Mouse (Mus musculus) induced T-regulatory cell, adult 2 months (primary cell): ENCODE data around the gene Slc29a3.

Experiments
- DNase-seq: peaks from one replicate; pipeline ENCODE4 v3.0.0-alpha.2; 2012; ENCODE audit warnings: low read depth

Slc29a3 gene

DNA sequence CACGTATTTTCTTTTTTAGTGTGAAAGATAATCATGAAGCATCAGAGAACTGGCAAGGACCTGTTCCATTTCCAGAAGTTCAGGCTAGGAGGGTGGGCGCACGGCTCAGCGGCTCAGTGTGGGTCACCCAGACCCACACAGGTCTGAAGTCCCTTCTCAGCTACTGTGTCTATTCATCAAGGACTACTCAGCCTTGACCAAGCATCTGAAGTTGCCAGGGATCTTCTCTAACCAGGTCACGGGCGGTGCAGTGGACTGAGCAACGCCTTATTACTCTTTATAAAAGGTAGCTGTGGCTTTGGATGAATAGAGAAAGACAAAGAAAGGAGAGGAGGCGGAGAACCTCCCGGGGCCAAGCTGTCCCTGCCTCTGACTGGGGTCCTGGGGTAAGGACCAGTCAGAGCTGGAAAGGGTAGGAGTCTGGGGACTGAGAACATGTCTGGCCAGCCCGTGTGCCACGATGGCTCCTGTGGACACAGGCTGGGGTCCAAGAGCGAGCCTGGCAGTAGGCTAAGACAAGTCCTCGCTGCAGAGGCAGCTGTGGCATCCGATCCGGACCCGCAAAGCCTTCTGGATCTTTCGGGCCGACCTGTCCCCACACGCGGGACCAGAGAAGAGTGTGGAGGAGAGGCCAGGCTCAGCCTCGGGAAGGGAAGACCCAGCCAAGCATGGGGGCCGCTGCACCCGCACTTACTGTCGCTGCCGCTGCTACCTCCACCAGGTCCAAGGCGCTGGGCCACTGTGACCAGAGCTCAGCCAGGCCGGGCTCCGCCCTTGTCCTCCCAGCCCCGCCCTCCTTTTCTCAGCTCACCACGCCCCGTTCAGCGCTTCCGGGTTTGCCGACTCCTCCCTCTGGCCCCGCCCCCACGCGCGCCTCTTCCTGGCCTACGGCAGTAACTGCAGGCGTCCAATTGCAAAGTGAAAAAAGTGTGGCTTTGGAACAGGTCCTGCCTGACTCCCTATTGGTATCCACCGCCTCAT lies at the start of gene Slc29a3:
Slc29a3 (minus strand) TSS at position 755 of the 981 bp plus-strand sequence.
- peak; percentile 97 for DNase-seq

DNA sequence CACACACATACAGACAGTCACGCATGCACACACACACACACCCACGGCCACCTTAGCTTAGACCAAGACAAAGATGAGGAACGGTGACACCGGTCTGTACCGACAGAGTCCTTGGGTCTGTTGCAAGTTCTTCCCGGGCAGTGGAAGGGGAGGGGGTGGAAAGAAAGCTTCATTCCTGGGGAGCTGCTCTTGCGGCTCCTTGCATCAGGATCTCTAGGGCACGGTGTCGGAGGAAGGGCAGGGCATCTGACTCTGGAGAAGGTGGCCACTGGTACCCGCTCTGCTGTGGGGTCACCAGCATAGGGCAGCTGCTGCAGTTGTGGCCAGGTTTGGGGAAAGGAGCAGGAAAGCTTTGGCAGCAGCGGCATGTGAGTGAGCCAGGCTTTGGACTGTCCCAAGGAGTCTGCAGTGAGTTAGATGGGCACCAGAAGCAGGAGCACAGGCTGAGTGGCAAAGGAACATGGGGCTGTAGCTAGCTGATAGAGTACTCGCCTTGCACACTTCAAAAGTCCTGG lies 49.4 kb upstream of the Slc29a3 start:
- no peak for DNase-seq

DNA sequence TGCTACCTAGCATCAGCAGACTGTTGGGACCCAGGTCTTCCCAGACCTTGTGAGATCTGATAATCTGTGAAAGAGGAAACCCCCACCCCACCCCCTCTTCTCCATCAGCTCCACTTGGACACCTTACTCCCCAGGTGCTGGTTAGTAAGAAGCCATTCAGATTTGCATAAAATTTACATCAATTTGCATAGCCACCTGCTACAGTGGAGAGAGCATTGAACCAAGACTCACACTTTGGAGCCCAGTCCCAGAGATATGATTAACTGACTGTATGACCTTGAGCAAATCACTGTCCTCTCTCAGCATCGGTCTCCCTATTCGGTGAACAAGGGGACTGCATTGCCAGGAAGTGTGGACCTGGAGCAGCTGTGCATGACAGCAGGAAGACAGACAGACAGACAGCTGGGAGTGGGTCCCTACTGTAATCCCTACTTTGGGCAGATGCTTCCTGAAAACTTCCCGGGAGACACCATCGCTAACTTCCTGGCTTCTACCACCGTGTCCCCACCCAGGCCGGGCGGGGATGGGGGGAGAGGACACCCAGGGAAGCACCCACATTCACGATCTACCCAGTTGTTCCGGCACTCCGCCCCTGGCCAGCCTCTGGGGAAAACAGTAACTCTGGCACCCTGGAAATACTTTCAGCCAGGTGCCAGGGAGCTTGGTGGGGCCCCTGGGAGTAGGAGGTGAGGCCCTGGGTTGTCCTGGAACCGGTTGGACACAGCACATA lies 48.7 kb upstream of the Slc29a3 start:
- DNase-seq, result no peak

DNA sequence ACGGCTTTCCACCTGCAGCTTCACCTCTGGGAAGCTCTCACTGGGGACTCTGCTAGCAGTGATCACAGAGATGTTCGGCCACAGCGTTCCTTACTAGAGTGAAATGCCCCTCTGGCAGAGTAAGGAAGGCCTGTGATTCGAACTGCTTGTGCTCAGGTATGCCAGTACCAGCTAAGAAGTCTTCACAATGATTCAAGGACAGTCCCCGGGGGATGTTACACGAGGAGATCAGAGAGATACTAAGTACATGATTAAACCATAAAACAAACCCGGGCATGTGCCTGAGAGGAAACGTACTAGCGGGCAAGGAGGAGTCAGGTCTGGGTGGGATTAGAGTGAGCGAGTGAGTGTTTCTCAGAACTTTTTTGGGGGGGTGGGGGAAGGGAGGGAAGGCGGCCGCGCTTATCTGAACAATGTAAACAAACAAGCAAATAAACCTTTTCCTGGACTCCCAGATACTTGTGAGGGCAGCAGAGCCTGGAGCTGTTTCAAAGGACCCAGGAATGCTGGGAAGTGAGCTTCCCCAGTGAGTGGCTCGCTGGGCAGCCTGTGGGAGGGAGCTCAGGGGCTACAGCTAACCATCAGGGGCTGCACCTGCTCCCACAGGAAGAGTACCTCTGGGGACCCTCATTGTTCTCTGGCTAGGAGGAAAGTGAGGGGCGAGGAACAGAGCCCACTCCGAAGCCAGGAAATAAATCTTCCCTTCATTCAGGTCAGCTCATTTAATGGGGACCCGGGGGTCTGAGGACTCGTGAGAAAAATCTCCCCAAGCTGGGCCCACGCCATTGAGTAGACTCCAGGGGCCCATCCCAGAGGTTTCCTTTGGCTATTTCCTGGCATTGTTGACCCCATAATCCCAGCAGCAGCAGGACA lies 47.9 kb upstream of the Slc29a3 start:
- DNase-seq, result no peak

DNA sequence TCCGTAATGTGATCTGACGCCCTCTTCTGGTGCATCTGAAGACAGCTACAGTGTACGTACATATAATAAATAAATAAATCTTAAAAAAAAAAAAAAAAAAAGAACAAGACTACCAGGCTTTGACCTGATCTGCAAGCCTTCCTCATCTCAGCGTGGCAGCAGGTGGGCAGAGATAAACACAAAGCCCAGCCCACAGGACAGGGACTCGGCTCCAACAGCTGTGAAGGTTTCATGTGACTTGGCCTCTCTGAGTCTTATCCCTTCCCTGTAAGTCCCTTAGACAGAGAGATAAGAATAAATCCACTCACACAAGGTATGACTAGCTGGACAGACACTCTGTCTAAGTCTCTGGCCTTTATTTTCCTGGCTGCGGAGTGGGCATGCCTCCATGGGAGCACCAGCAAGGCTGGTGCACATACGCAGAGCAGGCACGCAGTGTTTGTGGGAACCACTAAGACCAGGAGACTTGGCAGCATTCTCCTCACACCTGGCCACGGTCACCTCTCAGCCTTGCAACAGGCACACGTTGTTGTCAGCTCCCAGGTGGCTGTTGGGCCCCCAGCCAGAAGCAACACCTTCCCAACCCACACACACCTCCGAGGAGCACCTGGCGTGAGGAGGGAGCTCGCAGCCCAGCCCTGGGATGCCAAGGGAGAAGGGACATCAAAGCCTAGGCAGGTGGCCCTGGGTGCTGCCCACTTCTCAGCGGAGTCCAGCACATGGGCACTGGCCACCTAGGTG lies 45.3 kb upstream of the Slc29a3 start:
- DNase-seq, result no peak

DNA sequence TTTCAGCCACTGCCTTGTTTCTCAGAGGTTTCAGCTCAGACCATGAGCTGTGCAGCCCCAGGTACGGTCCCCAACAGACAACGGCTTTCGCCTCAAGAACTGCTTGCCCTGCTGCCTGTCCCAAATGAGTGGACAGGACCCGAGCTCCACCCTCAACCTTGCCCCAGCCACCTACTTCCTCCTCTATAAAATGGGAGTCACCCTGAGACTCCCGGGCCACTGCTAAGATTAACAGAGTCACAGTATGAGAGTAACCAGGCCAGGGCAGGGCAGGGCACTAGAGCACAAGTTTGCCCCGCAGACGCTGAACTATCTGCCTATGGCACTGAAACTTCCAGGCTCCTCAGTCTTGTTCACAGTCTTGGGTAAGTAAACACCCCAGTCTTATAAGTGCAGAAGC lies 43.9 kb upstream of the Slc29a3 start:
- DNase-seq, result no peak

DNA sequence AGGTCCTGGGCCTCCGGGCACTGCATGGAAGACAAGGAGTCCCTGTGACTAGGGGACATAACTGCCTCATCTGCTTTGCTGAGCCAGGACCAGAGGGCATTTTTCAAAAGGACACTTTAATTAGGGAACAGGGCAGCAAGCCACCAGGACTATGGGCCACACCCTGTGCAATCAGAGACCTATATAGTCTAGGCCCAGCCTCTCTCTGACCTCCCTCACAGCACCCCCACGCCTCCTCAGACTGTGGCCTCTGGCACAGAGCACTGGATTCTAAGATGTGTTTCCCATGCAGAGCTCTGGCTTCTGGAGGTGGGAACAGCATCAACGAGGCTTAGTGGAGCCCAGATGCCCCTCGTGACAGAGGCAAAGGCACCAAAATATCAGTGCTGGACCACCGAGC lies 43.4 kb upstream of the Slc29a3 start:
- no peak for DNase-seq

DNA sequence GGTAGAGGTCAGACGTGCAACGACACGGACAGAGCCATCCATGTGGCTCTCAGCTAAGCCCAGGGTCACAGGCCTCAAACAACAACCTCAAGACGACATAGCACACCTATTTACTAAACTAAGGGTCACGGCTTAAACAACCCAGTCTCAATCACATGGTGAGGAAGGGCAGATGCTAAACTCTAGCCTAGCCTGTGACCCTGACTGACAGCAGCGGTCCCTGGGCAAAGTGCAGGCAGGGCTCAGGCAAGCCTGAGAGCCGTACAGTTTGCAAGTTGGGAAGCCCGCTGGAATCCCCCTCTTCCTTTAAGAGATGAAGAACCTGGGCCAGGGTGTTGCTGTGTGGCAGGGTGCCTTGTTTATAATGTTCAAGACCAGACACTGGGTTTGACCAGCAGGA lies 42.2 kb upstream of the Slc29a3 start:
- no peak for DNase-seq

DNA sequence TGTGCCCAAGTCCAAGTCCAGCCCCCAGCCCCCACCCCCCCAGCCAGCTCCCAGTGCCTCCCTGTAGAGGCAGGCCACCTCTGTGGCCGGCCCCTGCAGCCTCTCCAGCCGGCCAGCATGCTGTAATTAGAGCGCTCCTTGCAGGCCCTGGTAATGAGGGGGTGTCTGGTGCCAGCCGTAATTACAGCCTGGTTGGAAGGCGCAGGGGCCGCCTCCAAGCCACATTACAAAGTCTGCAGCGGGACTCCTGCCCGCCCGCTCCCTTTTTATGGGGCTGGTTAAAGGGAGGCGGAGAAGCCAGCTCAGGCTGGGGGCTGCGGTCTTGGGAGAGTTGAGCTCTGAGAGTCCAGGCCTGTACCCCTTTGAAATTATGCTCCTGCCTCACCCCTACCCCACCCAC lies 41.8 kb upstream of the Slc29a3 start:
- no peak for DNase-seq

DNA sequence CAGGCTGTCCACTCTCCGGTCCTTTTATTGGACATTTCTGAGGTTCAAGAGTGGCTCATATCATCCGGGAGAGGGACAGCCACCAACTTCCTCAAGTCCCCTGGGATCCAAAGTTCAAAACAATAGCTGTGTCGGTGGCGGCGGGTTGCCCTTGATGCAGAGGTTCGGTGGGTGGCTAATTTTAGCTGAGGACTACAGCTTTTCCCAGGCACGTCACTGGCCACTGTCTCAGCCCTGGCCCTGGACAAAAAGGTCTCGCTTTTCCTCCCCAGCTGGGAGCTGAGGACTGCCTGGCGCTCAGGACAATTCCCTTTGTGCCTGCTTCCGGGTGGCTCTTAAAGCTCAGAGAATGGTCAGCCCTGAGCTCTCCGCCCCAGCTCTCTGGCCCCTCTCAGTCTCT lies 40.2 kb upstream of the Slc29a3 start:
- no peak for DNase-seq

DNA sequence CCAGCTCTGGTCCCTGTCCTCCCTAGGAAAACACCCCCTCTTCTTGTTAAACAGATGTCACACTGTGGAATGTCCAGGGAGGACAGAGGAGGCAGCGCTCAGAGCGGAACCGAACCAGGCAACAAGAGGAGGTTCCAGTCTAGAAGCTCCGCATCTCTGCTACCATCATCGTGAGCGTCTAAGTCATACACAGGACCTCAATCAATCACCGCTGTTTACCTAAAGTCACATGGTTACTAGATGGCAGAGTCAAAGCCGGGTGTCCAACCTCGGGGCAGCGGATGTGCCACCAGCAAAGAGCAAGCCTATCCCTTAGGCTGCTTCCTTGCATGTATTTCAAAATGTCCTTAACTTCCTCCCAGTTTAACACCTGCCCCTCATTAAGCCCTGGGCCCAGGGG lies 39.8 kb upstream of the Slc29a3 start:
- DNase-seq, result no peak

DNA sequence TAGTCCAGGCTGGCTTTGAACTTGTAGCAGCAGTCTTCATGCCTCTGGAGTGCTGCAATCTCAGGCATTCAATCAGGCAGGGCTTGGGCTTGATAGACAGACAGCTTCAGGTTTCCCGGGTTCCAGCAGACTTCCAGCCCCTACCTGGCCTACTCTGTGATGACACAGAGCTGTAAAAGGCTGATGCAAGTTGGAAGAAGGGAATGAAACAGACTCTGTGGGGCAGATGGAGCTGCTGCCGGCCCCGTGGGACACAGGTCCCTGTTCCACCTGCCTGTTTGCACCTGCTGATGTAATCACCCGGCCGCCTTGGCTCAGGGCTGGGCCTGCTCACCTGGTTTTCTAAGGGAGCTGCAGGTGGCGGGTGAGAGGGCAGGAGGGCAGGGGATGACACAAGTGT lies 38.3 kb upstream of the Slc29a3 start:
- DNase-seq, result no peak

DNA sequence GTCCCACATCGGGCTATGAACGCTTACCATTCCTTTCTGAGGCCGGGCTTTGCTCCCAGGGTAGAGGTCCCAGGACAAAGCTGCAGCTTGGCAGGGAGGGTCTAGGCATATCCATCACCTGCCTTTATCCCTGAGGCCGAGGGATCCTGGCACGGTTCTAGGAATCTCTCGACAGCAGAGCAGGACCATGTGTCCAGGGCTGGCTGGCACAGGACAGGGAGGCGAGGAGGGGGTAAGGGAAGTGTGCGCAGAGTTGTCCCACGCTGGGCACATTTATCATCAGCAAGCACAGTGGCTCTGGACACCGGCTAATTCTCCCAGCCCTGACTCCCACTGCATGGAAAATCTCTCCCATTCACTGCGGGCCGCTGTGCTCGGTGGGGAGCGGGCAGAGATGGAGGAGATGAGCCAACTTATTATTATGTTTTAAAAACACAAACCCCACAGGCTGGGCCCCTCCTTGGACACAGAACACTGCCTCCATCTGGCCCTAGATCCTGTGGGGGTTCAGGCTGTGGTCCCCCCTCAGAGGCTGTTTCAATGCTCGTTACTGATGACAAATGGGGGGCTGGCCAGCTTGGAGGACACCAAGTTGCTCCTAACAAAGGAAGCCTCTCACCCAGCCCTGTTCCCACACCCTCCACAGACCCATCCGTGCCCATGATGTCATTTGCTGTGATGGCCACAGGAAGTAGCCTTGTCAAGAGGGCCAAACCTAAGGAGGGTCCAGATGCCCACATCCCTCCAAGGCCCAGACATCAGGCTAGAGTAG lies 34.9 kb upstream of the Slc29a3 start:
- DNase-seq, result no peak

DNA sequence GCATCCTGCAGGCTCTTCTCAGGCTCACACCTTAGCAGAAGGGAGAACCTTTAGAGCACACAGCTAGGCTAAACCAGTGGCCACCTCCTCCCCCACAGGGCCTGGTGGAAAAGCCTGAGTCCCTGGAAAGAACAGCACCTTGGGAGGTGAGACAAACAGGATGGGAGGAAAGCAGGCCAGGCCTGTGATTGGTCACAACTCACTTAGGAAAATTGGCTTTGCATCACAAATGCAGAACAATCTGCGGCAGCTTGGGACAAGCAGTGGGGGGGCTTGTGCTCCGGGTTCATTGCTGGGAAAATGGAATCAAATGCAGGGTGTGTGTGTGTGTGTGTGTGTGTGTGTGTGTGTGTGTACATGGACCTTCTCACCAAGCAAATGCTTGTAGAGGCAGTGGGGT lies 31.0 kb upstream of the Slc29a3 start:
- no peak for DNase-seq

DNA sequence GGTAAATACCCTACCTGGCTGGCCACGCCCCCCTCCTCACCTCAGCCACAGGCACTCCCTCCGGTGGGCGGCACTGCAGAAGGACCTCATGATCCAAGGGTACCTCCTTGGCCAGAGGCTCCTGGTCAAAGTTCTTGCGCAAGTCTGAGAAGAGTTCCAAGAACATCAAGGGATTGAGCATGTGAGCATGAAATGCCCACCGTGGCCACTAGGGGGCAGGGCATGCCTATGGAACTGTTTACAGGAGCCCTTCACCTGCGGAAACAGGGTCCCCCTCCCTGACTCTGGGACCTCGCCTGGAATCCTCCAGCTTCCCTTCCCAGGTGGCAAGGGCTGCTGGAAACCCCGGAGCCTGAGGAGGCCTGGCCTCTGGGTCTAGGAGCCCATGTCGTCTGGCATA lies 27.0 kb upstream of the Slc29a3 start:
- DNase-seq, result peak; percentile 79

DNA sequence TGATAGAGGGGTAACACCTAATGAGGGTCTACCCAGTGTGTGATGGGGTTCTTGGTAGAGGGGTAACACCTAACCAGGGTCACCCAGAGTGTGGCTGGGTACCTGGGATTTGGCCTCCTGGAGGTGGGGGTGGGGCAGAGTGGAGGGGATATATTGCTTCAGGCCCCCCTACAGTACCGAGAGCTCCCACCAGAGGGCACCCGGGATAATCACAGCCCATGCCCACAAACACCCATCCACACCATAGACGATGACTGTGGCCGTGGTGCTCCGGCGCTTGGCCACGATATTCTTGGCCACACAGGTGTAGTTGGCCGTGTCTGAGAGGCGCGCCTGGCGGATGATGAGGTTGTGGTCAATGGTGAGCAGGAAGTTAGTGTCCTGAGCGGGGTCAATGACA lies 25.9 kb upstream of the Slc29a3 start:
- DNase-seq, result peak; percentile 40

DNA sequence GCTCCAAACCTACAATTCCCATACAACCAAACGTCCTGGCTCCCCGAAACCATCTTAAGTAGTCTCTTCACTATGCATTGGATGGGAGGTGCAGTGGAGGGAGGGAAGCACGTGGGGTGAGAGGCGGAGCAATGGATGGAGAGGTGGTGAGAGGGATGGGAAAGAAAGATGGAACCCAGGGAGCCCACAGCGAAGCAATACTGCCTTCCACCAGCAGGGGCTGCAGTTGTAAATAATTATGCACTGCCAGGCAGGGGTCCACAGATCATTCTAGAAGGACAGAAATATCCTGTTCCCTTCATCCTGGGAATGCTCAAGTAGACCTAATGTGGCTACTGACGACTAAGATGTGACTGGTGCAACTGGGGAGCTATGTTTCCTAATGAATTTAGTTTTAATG lies 22.9 kb upstream of the Slc29a3 start:
- peak; percentile 42 for DNase-seq

DNA sequence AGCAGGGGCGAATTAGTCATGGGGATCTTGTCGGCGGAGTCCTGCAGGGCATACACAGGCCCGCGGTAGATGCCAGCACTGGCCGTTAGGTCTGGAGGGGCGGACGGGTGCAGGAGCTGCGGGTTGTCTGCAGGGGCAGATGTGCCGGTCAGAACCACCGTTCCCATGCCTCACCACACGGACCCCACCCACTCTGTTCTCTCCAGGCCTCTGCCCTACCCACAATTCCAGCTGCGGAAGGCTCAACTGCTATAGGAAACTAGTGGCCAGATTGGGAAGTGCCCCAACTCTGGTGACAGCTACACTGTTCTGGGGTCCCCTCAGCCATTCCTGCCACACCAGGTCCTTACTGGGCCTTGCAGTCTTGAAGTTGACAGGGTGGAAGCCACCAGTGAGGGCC lies 22.0 kb upstream of the Slc29a3 start:
- DNase-seq, result no peak

DNA sequence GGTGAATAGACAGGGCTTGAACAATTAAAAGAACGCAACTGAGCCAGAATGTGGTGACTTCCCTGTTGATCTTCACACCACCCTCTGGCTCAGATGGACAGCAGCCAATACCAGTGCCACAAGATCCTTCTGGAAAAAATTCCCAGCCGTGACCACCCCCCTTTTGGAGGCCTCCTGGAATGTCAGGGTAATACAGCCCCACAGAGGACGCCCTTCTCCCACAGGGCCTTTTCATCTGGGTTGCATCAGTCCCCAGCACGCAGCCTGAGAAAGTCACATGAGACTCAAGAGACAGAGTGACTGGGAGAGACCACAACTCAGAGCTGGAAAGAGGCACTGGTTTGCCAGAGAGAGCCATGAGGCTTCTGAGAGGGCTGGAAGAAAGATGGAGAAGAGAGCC lies 18.3 kb upstream of the Slc29a3 start:
- no peak for DNase-seq

DNA sequence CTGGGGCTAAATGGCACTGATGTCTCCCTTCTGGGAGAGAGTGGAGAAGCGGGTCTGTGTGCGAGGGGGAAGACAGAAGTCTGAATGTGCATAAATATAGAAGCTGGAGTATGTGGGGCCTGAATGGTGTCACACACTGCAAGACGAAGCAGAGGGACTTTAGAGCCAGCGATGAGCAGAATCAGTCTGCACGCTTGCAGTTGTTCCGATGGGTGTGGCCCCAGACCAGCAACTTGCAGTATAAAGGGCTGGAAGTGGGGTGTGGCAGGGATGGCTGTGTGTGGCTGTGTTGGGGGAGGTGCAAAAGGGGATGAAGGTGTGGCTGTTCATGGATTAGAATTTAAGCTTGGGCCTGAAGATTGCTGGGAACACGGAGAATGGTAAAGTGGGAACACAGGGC lies 16.0 kb upstream of the Slc29a3 start:
- DNase-seq, result no peak

DNA sequence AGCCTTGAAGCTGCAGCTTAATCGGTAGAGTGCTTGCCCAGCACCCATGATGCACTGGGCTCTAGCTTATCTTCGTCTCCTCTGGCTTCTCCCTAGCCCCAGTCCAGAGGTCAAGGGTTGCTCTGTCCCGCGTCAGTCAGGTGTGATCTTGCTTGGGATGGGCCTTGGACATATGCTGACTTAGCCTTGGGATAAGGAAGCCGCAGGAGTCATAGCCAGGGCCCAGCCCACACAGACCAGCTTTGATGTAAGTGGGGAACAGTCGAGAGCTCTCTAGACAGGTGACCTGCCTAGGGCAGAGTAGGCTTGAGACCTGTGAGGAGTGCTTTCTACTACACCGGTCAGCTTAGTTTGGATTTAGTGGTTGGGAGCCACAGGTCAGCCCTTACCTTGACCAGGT lies 14.8 kb upstream of the Slc29a3 start:
- DNase-seq, result no peak
